Mouse (Mus musculus) liver, embryonic 14.5 days (tissue): Measurements from ENCODE around the gene Irx3. TPM values are rescaled to one million over a fixed set of nuclear protein-coding genes. Genes with fewer than 3 reads are reported as not detected.

Experiments
- ATAC-seq: fragments of 200-750 bp; cut with Nextera tagmentation; 2 replicates; pipeline ENCODE4 v1.8.0; 2017; ENCODE audit warnings: moderate number of reproducible peaks, mild to moderate bottlenecking, moderate library complexity; ENCODE audit not compliant: insufficient read depth
- DNase-seq, 3 experiments: peaks; one replicate each; pipeline ENCODE4 v3.0.0-alpha.2; 2012 to 2013; ENCODE audit warnings: low read depth in 3 of 3, low spot score in 3 of 3
- H3K27ac ChIP-seq: fragments of 300-500 bp; sonication (generic); 2 replicates; pipeline ENCODE4 v1.5.1; 2014; ENCODE audit warnings: moderate library complexity, mild to moderate bottlenecking, control low read depth, inconsistent platforms
- H3K27me3 ChIP-seq: fragments of 300-500 bp; sonication (generic); 2 replicates; pipeline ENCODE4 v1.6.1; 2014; ENCODE audit warnings: mild to moderate bottlenecking, low read length, moderate library complexity; ENCODE audit not compliant: control insufficient read depth, insufficient read depth
- H3K36me3 ChIP-seq: fragments of 300-500 bp; sonication (generic); replicated peaks from 2 replicates; pipeline ENCODE4 v1.6.1; 2014; ENCODE audit warnings: low read depth; ENCODE audit not compliant: control insufficient read depth, insufficient read depth
- H3K4me1 ChIP-seq, 2 experiments: fragments of 200-500 bp in 1 of 2; fragments of 300-500 bp in 1 of 2; sonication (generic) in 1 of 2; replicated peaks; 2 replicates each; pipeline ENCODE4 v1.6.1; 2012 to 2014; ENCODE audit warnings: antibody characterized with exemption in 1 of 2, inconsistent platforms in 1 of 2, low read length in 1 of 2; ENCODE audit not compliant: control insufficient read depth in 2 of 2, insufficient read depth in 2 of 2
- H3K4me2 ChIP-seq: fragments of 300-500 bp; sonication (generic); 2 replicates; pipeline ENCODE4 v1.6.1; 2014; ENCODE audit warnings: low read depth, mild to moderate bottlenecking, control low read depth, moderate library complexity
- H3K4me3 ChIP-seq, 2 experiments: fragments of 200-500 bp in 1 of 2; fragments of 300-500 bp in 1 of 2; sonication (generic) in 1 of 2; 2 replicates each; pipeline ENCODE4 v1.5.1; 2012 to 2014; ENCODE audit warnings: low read depth in 2 of 2, low read length in 2 of 2, mild to moderate bottlenecking in 2 of 2, control low read depth in 1 of 2, inconsistent platforms in 1 of 2, moderate library complexity in 1 of 2; ENCODE audit not compliant: insufficient read depth in 1 of 2
- H3K9ac ChIP-seq: fragments of 300-500 bp; sonication (generic); replicated peaks from 2 replicates; pipeline ENCODE4 v1.6.1; 2014; ENCODE audit warnings: mild to moderate bottlenecking, control low read depth, moderate library complexity
- H3K9me3 ChIP-seq: fragments of 300-500 bp; sonication (generic); 2 replicates; pipeline ENCODE4 v1.6.1; 2016; ENCODE audit warnings: low read length, mixed read lengths; ENCODE audit not compliant: control insufficient read depth
- CTCF ChIP-seq: IDR thresholded peaks from 2 replicates; pipeline ENCODE4 v1.5.1; 2016; ENCODE audit warnings: antibody characterized with exemption, low read depth, control low read depth
- EP300 ChIP-seq: IDR thresholded peaks from 2 replicates; pipeline ENCODE4 v1.6.1; 2016; ENCODE audit warnings: antibody characterized with exemption, low read depth
- WGBS: fragments of 180-500 bp; shearing (Covaris S2); extraction: QIAGEN DNeasy Blood & Tissue Kit; methylation state at CpG from one replicate; pipeline ENCODE4 v1.1.7; 2014; ENCODE audit not compliant: insufficient replicate concordance; 5-methylcytosine and 5-hydroxymethylcytosine counted together
- polyA plus RNA-seq, 2 experiments: library from polyadenylated mRNA; depleted of rRNA in 1 of 2; stranded (reverse) in 1 of 2; unstranded in 1 of 2; fragments of >200 nt; fragmentation: Nextera tagmentation in 1 of 2; extraction: Ambion mirVana in 1 of 2; gene quantifications; 2 replicates each; pipeline versions ENCODE4 v1.2.1 to v1.2.3; 2012 to 2014

Irx3 gene
- 0.03 and 0.05 TPM in 2 replicates for polyA plus RNA-seq (2012; rRNA removed)
- polyA plus RNA-seq (2014; fragmentation: Nextera tagmentation; extraction: Ambion mirVana): 0.04 TPM in 1 of 2 replicates, not detected in the other

DNA sequence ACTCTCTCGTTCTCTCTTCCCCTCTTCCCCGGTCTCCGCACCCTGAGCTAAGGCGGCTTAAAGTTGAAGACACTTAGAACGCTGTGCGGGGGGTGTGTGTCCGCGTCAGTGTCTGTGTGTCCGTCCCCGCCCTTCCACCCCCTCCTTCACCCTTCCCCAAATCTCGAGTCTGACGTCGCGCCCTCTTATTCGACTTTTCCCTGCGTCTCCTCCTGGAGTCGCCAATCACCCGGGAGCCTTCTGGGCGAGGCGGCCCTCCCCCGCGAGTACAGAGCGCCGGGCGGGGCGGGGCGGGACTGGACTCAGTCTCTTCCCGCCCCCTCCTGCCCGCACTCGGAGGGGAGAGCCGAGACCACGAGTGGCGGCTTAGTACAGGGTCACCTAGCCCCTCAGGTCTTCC is at the start of gene Irx3:
Irx3 (minus strand) TSS at position 229 of the 400 bp plus-strand sequence.
- H3K4me3 ChIP-seq: peak within 1 kb of the TSS; percentile 30 to 36
- H3K4me2 ChIP-seq: peak within 1 kb of the TSS; percentile 57
- peak in 1 of 3 experiments; percentile 17 for DNase-seq
- H3K27ac ChIP-seq: no peak within 1 kb of the TSS
- no peak for TF ChIP-seq CTCF
- TF ChIP-seq EP300: no peak
- no peaks in the 10 kb centered on the region for H3K36me3 ChIP-seq
- WGBS: under 1% methylated on average over 33 of the region's 33 CpGs
- ATAC-seq: 0 out of 2 replicates have a peak, but pooled peaks have one; percentile 33
- H3K4me1 ChIP-seq: no peaks in the 10 kb centered on the region
- no peak within 1 kb of the TSS for H3K9ac ChIP-seq
- H3K9me3 ChIP-seq: no peaks in the 10 kb centered on the region
- H3K27me3 ChIP-seq: peaks cover 100% of the 10 kb centered on the region

- Histone ChIP-seq H3K9me3 (no peaks in the 10 kb centered on the region), H3K9ac (no peak overlapping the region), H3K4me1 (no peaks in the 10 kb centered on the region), H3K36me3 (no peaks in the 10 kb centered on the region), H3K4me2 (no peak overlapping the region), H3K27me3 (no peaks in the 10 kb centered on the region), H3K27ac (no peak overlapping the region), H3K4me3 (no peak overlapping the region)
- DNase-seq (no peak), ATAC-seq (no peak)
- TF ChIP-seq EP300 (no peak), CTCF (no peak)
- 62% methylated on average over 10 of the region's 10 CpGs for WGBS
Measured at GRCm38 (mm10) chr8:91851359-91851758, 49.5 kb upstream of the Irx3 start.

DNA sequence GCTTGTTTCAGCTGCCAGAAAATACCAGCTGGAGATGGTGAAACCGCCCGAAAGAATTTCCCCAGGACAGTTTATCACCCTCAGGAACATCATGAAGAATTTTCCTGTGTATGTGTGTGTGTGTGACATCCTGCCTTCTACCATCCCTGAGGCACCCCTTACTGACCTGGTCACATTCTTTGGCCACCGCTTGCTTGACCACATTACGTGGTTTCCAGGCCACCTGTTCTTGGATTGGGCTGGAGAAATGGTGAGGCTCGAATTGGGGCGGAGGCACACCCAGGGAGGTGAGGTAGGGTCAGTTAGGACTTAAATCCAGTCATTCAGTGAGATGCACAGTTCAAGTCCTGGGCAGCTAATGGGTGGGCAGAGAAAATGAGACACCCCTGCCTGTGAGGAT is 48.1 kb upstream of the Irx3 start:
- ATAC-seq (no peak), DNase-seq (no peak)
- Histone ChIP-seq H3K4me3 (no peak overlapping the region), H3K36me3 (no peaks in the 10 kb centered on the region), H3K27ac (no peak overlapping the region), H3K4me2 (no peak overlapping the region), H3K4me1 (no peaks in the 10 kb centered on the region), H3K27me3 (no peaks in the 10 kb centered on the region), H3K9me3 (no peaks in the 10 kb centered on the region), H3K9ac (no peak overlapping the region)
- TF ChIP-seq EP300: no peak
- TF ChIP-seq CTCF: no peak
- 78% methylated on average over 6 of the region's 6 CpGs for WGBS

GRCm38 (mm10) chr8:91849529-91849928 is 47.7 kb upstream of the Irx3 start:
- H3K4me3 ChIP-seq: no peak overlapping the region
- no peak for ATAC-seq
- H3K27me3 ChIP-seq: no peaks in the 10 kb centered on the region
- DNase-seq: no peak
- H3K9ac ChIP-seq: no peak overlapping the region
- no peak overlapping the region for H3K4me2 ChIP-seq
- no peaks in the 10 kb centered on the region for H3K9me3 ChIP-seq
- H3K27ac ChIP-seq: no peak overlapping the region
- WGBS: 66% methylated on average over 8 of the region's 8 CpGs
- H3K36me3 ChIP-seq: no peaks in the 10 kb centered on the region
- no peaks in the 10 kb centered on the region for H3K4me1 ChIP-seq
- no peak for TF ChIP-seq EP300
- no peak for TF ChIP-seq CTCF

- DNase-seq (no peak), ATAC-seq (no peak)
- 44% methylated on average over 3 of the region's 3 CpGs for WGBS
- Histone ChIP-seq H3K36me3 (no peaks in the 10 kb centered on the region), H3K4me2 (no peak overlapping the region), H3K27me3 (no peaks in the 10 kb centered on the region), H3K9ac (no peak overlapping the region), H3K27ac (no peak overlapping the region), H3K4me1 (no peaks in the 10 kb centered on the region), H3K9me3 (no peaks in the 10 kb centered on the region), H3K4me3 (no peak overlapping the region)
- no peak for TF ChIP-seq CTCF
- TF ChIP-seq EP300: no peak
Measured at GRCm38 (mm10) chr8:91845641-91846040, 43.8 kb upstream of the Irx3 start.

- WGBS: 21% methylated on average over 1 of the region's 1 CpGs
- no peaks in the 10 kb centered on the region for H3K36me3 ChIP-seq
- DNase-seq: no peak
- H3K4me2 ChIP-seq: no peak overlapping the region
- TF ChIP-seq EP300 (no peak), CTCF (no peak)
- no peak overlapping the region for H3K9ac ChIP-seq
- H3K4me3 ChIP-seq: no peak overlapping the region
- no peak for ATAC-seq
- H3K9me3 ChIP-seq: no peaks in the 10 kb centered on the region
- H3K4me1 ChIP-seq: no peaks in the 10 kb centered on the region
- H3K27ac ChIP-seq: no peak overlapping the region
- no peaks in the 10 kb centered on the region for H3K27me3 ChIP-seq
Measured at GRCm38 (mm10) chr8:91837131-91837530, 35.3 kb upstream of the Irx3 start.
